Mouse (Mus musculus) olfactory bulb, adult 2 months (tissue): ENCODE results near the gene Sgms1.

Experiments used
- CTCF ChIP-seq: fragments of 200-500 bp; IDR thresholded peaks from 2 replicates; pipeline ENCODE4 v1.5.1; 2012; ENCODE audit warnings: low read depth, mild to moderate bottlenecking, low read length, moderate library complexity; ENCODE audit not compliant: insufficient read depth
- POLR2A ChIP-seq: fragments of 200-500 bp; IDR thresholded peaks from 2 replicates; pipeline ENCODE4 v1.6.1; 2012; ENCODE audit warnings: mild to moderate bottlenecking, low read depth, low read length, moderate library complexity; ENCODE audit not compliant: insufficient read depth

GRCm38 (mm10) chr19:32136888-32137625 is 252.5 kb downstream of the Sgms1 start:
- TF ChIP-seq CTCF (no peak), POLR2A (no peak)
